Mouse (Mus musculus) embryonic facial prominence, embryonic 12.5 days (tissue): Measurements from ENCODE around the gene Dync2h1. TPM values are rescaled to one million over a fixed set of nuclear protein-coding genes. Genes with fewer than 3 reads are reported as not detected.

ENCODE experiments used
- ATAC-seq: fragments of 200-750 bp; cut with Nextera tagmentation; 2 replicates; pipeline ENCODE4 v1.8.0; 2017; ENCODE audit not compliant: insufficient number of reproducible peaks, insufficient read depth, low FRiP score, low TSS enrichment
- H3K27ac ChIP-seq: fragments of 300-500 bp; sonication (generic); 2 replicates; pipeline ENCODE4 v1.5.1; 2016; ENCODE audit warnings: mild to moderate bottlenecking
- H3K27me3 ChIP-seq: fragments of 300-500 bp; sonication (generic); 2 replicates; pipeline ENCODE4 v1.6.1; 2016; ENCODE audit warnings: mild to moderate bottlenecking, moderate library complexity
- H3K36me3 ChIP-seq: fragments of 300-500 bp; sonication (generic); 2 replicates; pipeline ENCODE4 v1.6.1; 2016; ENCODE audit warnings: mild to moderate bottlenecking
- H3K4me1 ChIP-seq: fragments of 300-500 bp; sonication (generic); 2 replicates; pipeline ENCODE4 v1.6.1; 2016
- H3K4me2 ChIP-seq: fragments of 300-500 bp; sonication (generic); replicated peaks from 2 replicates; pipeline ENCODE4 v1.6.1; 2016; ENCODE audit warnings: mild to moderate bottlenecking, moderate library complexity
- H3K4me3 ChIP-seq: fragments of 300-500 bp; sonication (generic); 2 replicates; pipeline ENCODE4 v1.5.1; 2016; ENCODE audit warnings: mild to moderate bottlenecking
- H3K9ac ChIP-seq: fragments of 300-500 bp; sonication (generic); 2 replicates; pipeline ENCODE4 v1.6.1; 2016; ENCODE audit warnings: mild to moderate bottlenecking, moderate library complexity
- H3K9me3 ChIP-seq: fragments of 300-500 bp; sonication (generic); 2 replicates; pipeline ENCODE4 v1.6.1; 2016; ENCODE audit warnings: mild to moderate bottlenecking, moderate library complexity
- WGBS: fragments of 180-500 bp; shearing (Covaris S2); methylation state at CpG from one replicate; pipeline ENCODE4 v1.1.7; 2016; 5-methylcytosine and 5-hydroxymethylcytosine counted together
- polyA plus RNA-seq: library from polyadenylated mRNA; unstranded; fragments of >200 nt; fragmentation: Nextera tagmentation; extraction: Ambion mirVana; gene quantifications from 2 replicates; pipeline ENCODE4 v1.2.1, GENCODE M21; 2016

The Dync2h1 gene
- polyA plus RNA-seq, 1 experiment from 2014 or later = 24.9 TPM

GRCm38 (mm10) chr9:6901620-6902019, 282.6 kb downstream of the Dync2h1 start:
- Histone ChIP-seq H3K9me3 (no peaks in the 10 kb centered on the region), H3K4me3 (no peak overlapping the region), H3K27me3 (no peaks in the 10 kb centered on the region), H3K4me2 (no peak overlapping the region), H3K9ac (no peak overlapping the region), H3K36me3 (no peaks in the 10 kb centered on the region), H3K27ac (no peak overlapping the region), H3K4me1 (no peaks in the 10 kb centered on the region)
- ATAC-seq = no peak
- WGBS = 80% methylated on average over 1 of the region's 1 CpGs

GRCm38 (mm10) chr9:6891331-6891730, 292.9 kb downstream of the Dync2h1 start:
- no peak for ATAC-seq
- H3K9ac ChIP-seq = no peak overlapping the region
- no peak overlapping the region for H3K4me3 ChIP-seq
- no peaks in the 10 kb centered on the region for H3K27me3 ChIP-seq
- no peak overlapping the region for H3K4me2 ChIP-seq
- no peaks in the 10 kb centered on the region for H3K9me3 ChIP-seq
- no peaks in the 10 kb centered on the region for H3K4me1 ChIP-seq
- H3K27ac ChIP-seq = no peak overlapping the region
- H3K36me3 ChIP-seq = no peaks in the 10 kb centered on the region

GRCm38 (mm10) chr9:6881187-6881984, 302.9 kb downstream of the Dync2h1 start:
- no peak for ATAC-seq
- Histone ChIP-seq H3K4me1 (no peaks in the 10 kb centered on the region), H3K4me2 (no peak overlapping the region), H3K27me3 (no peaks in the 10 kb centered on the region), H3K27ac (no peak overlapping the region), H3K4me3 (no peak overlapping the region), H3K9me3 (no peaks in the 10 kb centered on the region), H3K36me3 (no peaks in the 10 kb centered on the region), H3K9ac (no peak overlapping the region)
- 84% methylated on average over 1 of the region's 1 CpGs for WGBS

Other genes with a start within 250 kb of the Dync2h1 start
- 165 and 168 TPM in 2 replicates for gene Dcun1d5, start 74 bp upstream of the Dync2h1 start, polyA plus RNA-seq
- gene Mmp13, start 88.1 kb upstream of the Dync2h1 start, polyA plus RNA-seq = not detected in 2 replicates
- gene Mmp12, start 159.9 kb upstream of the Dync2h1 start, polyA plus RNA-seq = not detected in 2 replicates
- not detected in 2 replicates for gene Mmp1b, start 203.6 kb upstream of the Dync2h1 start, polyA plus RNA-seq